Mouse (Mus musculus) limb, embryonic 14.5 days (tissue): Measurements from ENCODE around the gene Gm26620. TPM values are rescaled to one million over a fixed set of nuclear protein-coding genes. Genes with fewer than 3 reads are reported as not detected.

Source experiments
- ATAC-seq: fragments of 200-750 bp; cut with Nextera tagmentation; 2 replicates; pipeline ENCODE4 v1.8.0; 2017; ENCODE audit warnings: low read depth, moderate number of reproducible peaks, moderate TSS enrichment; ENCODE audit not compliant: low FRiP score
- DNase-seq: peaks from one replicate; pipeline ENCODE4 v3.0.0-alpha.2; 2015; ENCODE audit warnings: low spot score
- H3K27ac ChIP-seq: fragments of 300-500 bp; sonication (generic); replicated peaks from 2 replicates; pipeline ENCODE4 v1.5.1; 2014; ENCODE audit warnings: low read depth, mild to moderate bottlenecking, low read length, moderate library complexity, mixed read lengths
- H3K27me3 ChIP-seq: fragments of 300-500 bp; sonication (generic); 2 replicates; pipeline ENCODE4 v1.6.1; 2014; ENCODE audit warnings: low read length, mixed read lengths; ENCODE audit not compliant: control insufficient read depth, insufficient read depth
- H3K36me3 ChIP-seq: fragments of 300-500 bp; sonication (generic); 2 replicates; pipeline ENCODE4 v1.6.1; 2014; ENCODE audit warnings: mild to moderate bottlenecking, low read length, moderate library complexity, mixed read lengths; ENCODE audit not compliant: control insufficient read depth, insufficient read depth
- H3K4me1 ChIP-seq: fragments of 300-500 bp; sonication (generic); 2 replicates; pipeline ENCODE4 v1.6.1; 2014; ENCODE audit warnings: antibody characterized with exemption, low read length, mixed read lengths; ENCODE audit not compliant: control insufficient read depth, insufficient read depth
- H3K4me2 ChIP-seq: fragments of 300-500 bp; sonication (generic); replicated peaks from 2 replicates; pipeline ENCODE4 v1.6.1; 2014; ENCODE audit warnings: low read depth, mild to moderate bottlenecking, low read length, moderate library complexity; ENCODE audit not compliant: severe bottlenecking
- H3K4me3 ChIP-seq: fragments of 300-500 bp; sonication (generic); replicated peaks from 2 replicates; pipeline ENCODE4 v1.5.1; 2014; ENCODE audit warnings: low read length
- H3K9ac ChIP-seq: fragments of 300-500 bp; sonication (generic); 2 replicates; pipeline ENCODE4 v1.6.1; 2014; ENCODE audit warnings: mild to moderate bottlenecking, low read depth, low read length, moderate library complexity; ENCODE audit not compliant: severe bottlenecking
- H3K9me3 ChIP-seq: fragments of 300-500 bp; sonication (generic); 2 replicates; pipeline ENCODE4 v1.6.1; 2016; ENCODE audit warnings: low read length; ENCODE audit not compliant: control insufficient read depth
- POLR2A ChIP-seq: fragments of 200-500 bp; IDR thresholded peaks from 2 replicates; pipeline ENCODE4 v1.8.0; 2012; ENCODE audit warnings: inconsistent platforms, mild to moderate bottlenecking, moderate library complexity, borderline replicate concordance; ENCODE audit not compliant: insufficient read depth, insufficient read length; ENCODE audit errors: extremely low read depth
- WGBS: fragments of 180-500 bp; shearing (Covaris S2); extraction: QIAGEN DNeasy Blood & Tissue Kit; methylation state at CpG from one replicate; pipeline ENCODE4 v1.1.7; 2014; 5-methylcytosine and 5-hydroxymethylcytosine counted together
- polyA plus RNA-seq, 2 experiments: library from polyadenylated mRNA; depleted of rRNA in 1 of 2; stranded (reverse) in 1 of 2; unstranded in 1 of 2; fragments of >200 nt; fragmentation: Nextera tagmentation in 1 of 2; extraction: Ambion mirVana in 1 of 2; gene quantifications; 2 replicates each; pipeline versions ENCODE4 v1.2.1 to v1.2.3; 2012 to 2014

Gene Gm26620
- polyA plus RNA-seq, 2 experiments: 0.78 to 0.91 TPM

GRCm38 (mm10) chr1:170929245-170929644 lies 44.4 kb downstream of the Gm26620 start:
- Histone ChIP-seq H3K27me3 (no peaks in the 10 kb centered on the region), H3K9me3 (no peaks in the 10 kb centered on the region), H3K4me2 (no peak overlapping the region), H3K4me1 (no peaks in the 10 kb centered on the region), H3K27ac (no peak overlapping the region), H3K9ac (no peak overlapping the region), H3K36me3 (no peaks in the 10 kb centered on the region), H3K4me3 (no peak overlapping the region)
- no peak for TF ChIP-seq POLR2A
- WGBS: 88% methylated on average over 4 of the region's 4 CpGs
- no peak for DNase-seq
- no peak for ATAC-seq

- no peaks in the 10 kb centered on the region for H3K4me1 ChIP-seq
- no peak overlapping the region for H3K9ac ChIP-seq
- ATAC-seq (no peak), DNase-seq (no peak)
- no peak for TF ChIP-seq POLR2A
- H3K27me3 ChIP-seq: no peaks in the 10 kb centered on the region
- H3K9me3 ChIP-seq: no peaks in the 10 kb centered on the region
- WGBS: 72% methylated on average over 3 of the region's 3 CpGs
- H3K36me3 ChIP-seq: no peaks in the 10 kb centered on the region
- no peak overlapping the region for H3K27ac ChIP-seq
- no peak overlapping the region for H3K4me2 ChIP-seq
- no peak overlapping the region for H3K4me3 ChIP-seq
These were observed 47.2 kb downstream of the Gm26620 start for GRCm38 (mm10) chr1:170932043-170932442.

- Histone ChIP-seq H3K4me1 (no peaks in the 10 kb centered on the region), H3K27ac (no peak overlapping the region), H3K36me3 (no peaks in the 10 kb centered on the region), H3K9ac (no peak overlapping the region), H3K4me3 (no peak overlapping the region), H3K4me2 (no peak overlapping the region), H3K27me3 (no peaks in the 10 kb centered on the region), H3K9me3 (no peaks in the 10 kb centered on the region)
- TF ChIP-seq POLR2A: no peak
- 66% methylated on average over 6 of the region's 6 CpGs for WGBS
- ATAC-seq (no peak), DNase-seq (no peak)
These were observed 48.6 kb downstream of the Gm26620 start for GRCm38 (mm10) chr1:170933386-170933920.

GRCm38 (mm10) chr1:170933940-170934339 lies 49.1 kb downstream of the Gm26620 start:
- Histone ChIP-seq H3K36me3 (no peaks in the 10 kb centered on the region), H3K9ac (no peak overlapping the region), H3K27ac (no peak overlapping the region), H3K9me3 (no peaks in the 10 kb centered on the region), H3K4me3 (no peak overlapping the region), H3K4me2 (no peak overlapping the region), H3K4me1 (no peaks in the 10 kb centered on the region), H3K27me3 (no peaks in the 10 kb centered on the region)
- ATAC-seq (no peak), DNase-seq (no peak)
- WGBS: 79% methylated on average over 1 of the region's 1 CpGs
- TF ChIP-seq POLR2A: no peak

GRCm38 (mm10) chr1:170934383-170934782 lies 49.5 kb downstream of the Gm26620 start:
- Histone ChIP-seq H3K36me3 (no peaks in the 10 kb centered on the region), H3K4me1 (no peaks in the 10 kb centered on the region), H3K27me3 (no peaks in the 10 kb centered on the region), H3K27ac (no peak overlapping the region), H3K9ac (no peak overlapping the region), H3K4me3 (no peak overlapping the region), H3K9me3 (no peaks in the 10 kb centered on the region), H3K4me2 (no peak overlapping the region)
- DNase-seq (no peak), ATAC-seq (no peak)
- TF ChIP-seq POLR2A: no peak
- 47% methylated on average over 2 of the region's 2 CpGs for WGBS

Other genes with a start within 250 kb of the Gm26620 start
- 50.4 and 57.7 TPM in 2 replicates for gene Olfml2b, start 240.5 kb upstream of the Gm26620 start, polyA plus RNA-seq (2012; rRNA removed)
- 50.6 and 59.1 TPM in 2 replicates for gene Olfml2b, start 240.5 kb upstream of the Gm26620 start, polyA plus RNA-seq (2014; fragmentation: Nextera tagmentation; extraction: Ambion mirVana)
- 9.1 TPM in 2 replicates for gene Atf6, start 17.3 kb upstream of the Gm26620 start, polyA plus RNA-seq (2012; rRNA removed)
- 8.9 and 9.7 TPM in 2 replicates for gene Atf6, start 17.3 kb upstream of the Gm26620 start, polyA plus RNA-seq (2014; fragmentation: Nextera tagmentation; extraction: Ambion mirVana)
- 54.9 and 58.5 TPM in 2 replicates for gene Dusp12, start 475 bp downstream of the Gm26620 start, polyA plus RNA-seq (2012; rRNA removed)
- gene Dusp12, start 475 bp downstream of the Gm26620 start, polyA plus RNA-seq (2014; fragmentation: Nextera tagmentation; extraction: Ambion mirVana): 51.5 and 57.7 TPM in 2 replicates
- gene Fcrlb, start 27.9 kb downstream of the Gm26620 start, polyA plus RNA-seq (2012; rRNA removed): 0.08 and 0.18 TPM in 2 replicates
- gene Fcrlb, start 27.9 kb downstream of the Gm26620 start, polyA plus RNA-seq (2014; fragmentation: Nextera tagmentation; extraction: Ambion mirVana): not detected in 2 replicates
- 0.06 and 0.13 TPM in 2 replicates for gene Fcrla, start 42.5 kb downstream of the Gm26620 start, polyA plus RNA-seq (2012; rRNA removed)
- gene Fcrla, start 42.5 kb downstream of the Gm26620 start, polyA plus RNA-seq (2014; fragmentation: Nextera tagmentation; extraction: Ambion mirVana): not detected in 2 replicates
- 2.1 and 2.6 TPM in 2 replicates for gene Fcgr2b, start 91.5 kb downstream of the Gm26620 start, polyA plus RNA-seq (2012; rRNA removed)
- gene Fcgr2b, start 91.5 kb downstream of the Gm26620 start, polyA plus RNA-seq (2014; fragmentation: Nextera tagmentation; extraction: Ambion mirVana): 2.1 and 3.2 TPM in 2 replicates
- 0.75 and 1.2 TPM in 2 replicates for gene Fcgr4, start 133.9 kb downstream of the Gm26620 start, polyA plus RNA-seq (2012; rRNA removed)
- 0.59 and 0.79 TPM in 2 replicates for gene Fcgr4, start 133.9 kb downstream of the Gm26620 start, polyA plus RNA-seq (2014; fragmentation: Nextera tagmentation; extraction: Ambion mirVana)
- 12.8 and 13.7 TPM in 2 replicates for gene Fcgr3, start 179.9 kb downstream of the Gm26620 start, polyA plus RNA-seq (2012; rRNA removed)
- 17.6 and 19.7 TPM in 2 replicates for gene Fcgr3, start 179.9 kb downstream of the Gm26620 start, polyA plus RNA-seq (2014; fragmentation: Nextera tagmentation; extraction: Ambion mirVana)
- 2.1 and 2.7 TPM in 2 replicates for gene Cfap126, start 228.9 kb downstream of the Gm26620 start, polyA plus RNA-seq (2012; rRNA removed)
- 1.1 and 1.3 TPM in 2 replicates for gene Cfap126, start 228.9 kb downstream of the Gm26620 start, polyA plus RNA-seq (2014; fragmentation: Nextera tagmentation; extraction: Ambion mirVana)